Mouse (Mus musculus) embryonic facial prominence, embryonic 10.5 days (tissue): ENCODE results near the gene G3bp2. TPM values are rescaled to one million over a fixed set of nuclear protein-coding genes. Genes with fewer than 3 reads are reported as not detected.
"Not testable (repeated sequence)": the region's sequence is repeated elsewhere in the genome, so short reads cannot be mapped to it uniquely, and the experiment has no call there.

Source experiments
- DNase-seq: peaks from one replicate; pipeline ENCODE4 v3.0.0-alpha.2; 2017; ENCODE audit warnings: low spot score
- H3K27ac ChIP-seq: fragments of 300-500 bp; sonication (generic); replicated peaks from 2 replicates; pipeline ENCODE4 v1.5.1; 2016; ENCODE audit warnings: mild to moderate bottlenecking
- H3K27me3 ChIP-seq: fragments of 300-500 bp; sonication (generic); replicated peaks from 2 replicates; pipeline ENCODE4 v1.6.1; 2016; ENCODE audit warnings: low read depth, mild to moderate bottlenecking; ENCODE audit not compliant: poor library complexity, severe bottlenecking
- H3K36me3 ChIP-seq: fragments of 300-500 bp; sonication (generic); replicated peaks from 2 replicates; pipeline ENCODE4 v1.6.1; 2016; ENCODE audit warnings: mild to moderate bottlenecking, moderate library complexity
- H3K4me1 ChIP-seq: fragments of 300-500 bp; sonication (generic); 2 replicates; pipeline ENCODE4 v1.6.1; 2016
- H3K4me3 ChIP-seq: fragments of 300-500 bp; sonication (generic); 2 replicates; pipeline ENCODE4 v1.5.1; 2016; ENCODE audit warnings: mild to moderate bottlenecking, moderate library complexity
- H3K9me3 ChIP-seq: fragments of 300-500 bp; sonication (generic); 2 replicates; pipeline ENCODE4 v1.6.1; 2016; ENCODE audit warnings: mild to moderate bottlenecking
- WGBS: fragments of 180-500 bp; shearing (Covaris S2); methylation state at CpG from one replicate; pipeline ENCODE4 v1.1.7; 2016; 5-methylcytosine and 5-hydroxymethylcytosine counted together
- polyA plus RNA-seq: library from polyadenylated mRNA; unstranded; fragments of >200 nt; fragmentation: Nextera tagmentation; extraction: Ambion mirVana; gene quantifications from 2 replicates; pipeline ENCODE4 v1.2.1, GENCODE M21; 2016

G3bp2 gene
- 282 and 292 TPM in 2 replicates for polyA plus RNA-seq

GRCm38 (mm10) chr5:92083417-92084038 is at the start of gene G3bp2:
Gene G3bp2, minus strand, starts transcription at chr5:92083719.
- Histone ChIP-seq H3K4me1 (peaks cover 33% of the 10 kb centered on the region), H3K9me3 (no peaks in the 10 kb centered on the region), H3K4me3 (peak within 1 kb of the TSS; percentile 96), H3K36me3 (no peaks in the 10 kb centered on the region), H3K27ac (peak within 1 kb of the TSS; percentile 98), H3K27me3 (no peaks in the 10 kb centered on the region)
- peak; percentile 99 for DNase-seq
- under 1% methylated on average over 65 of the region's 65 CpGs for WGBS

GRCm38 (mm10) chr5:92133006-92133405 is 49.5 kb upstream of the G3bp2 start:
- not testable (repeated sequence) for H3K27me3 ChIP-seq, H3K9me3 ChIP-seq, DNase-seq, H3K4me3 ChIP-seq, H3K27ac ChIP-seq
- peaks cover 26% of the 10 kb centered on the region for H3K36me3 ChIP-seq
- peaks cover 18% of the 10 kb centered on the region for H3K4me1 ChIP-seq
- 75% methylated on average over 4 of the region's 4 CpGs for WGBS

DNA sequence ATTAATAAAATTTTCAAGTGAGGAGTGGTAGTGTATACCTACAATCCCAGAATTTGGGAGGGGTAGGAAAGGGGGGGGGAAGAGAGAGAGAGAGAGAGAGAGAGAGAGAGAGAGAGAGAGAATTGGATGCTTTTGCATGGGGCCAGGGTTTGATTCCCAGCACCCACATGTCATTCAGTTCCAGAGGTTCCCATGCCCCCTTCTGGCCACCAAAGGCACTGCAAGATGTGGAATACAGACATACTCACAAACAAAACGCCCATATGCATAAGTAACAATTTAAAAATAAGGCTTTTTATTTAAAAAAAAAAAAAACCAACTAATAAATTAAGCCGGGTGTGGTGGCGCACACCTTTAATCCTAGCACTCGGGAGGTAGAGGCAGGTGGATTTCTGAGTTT is 48.6 kb upstream of the G3bp2 start:
- DNase-seq, result no peak
- H3K27me3 ChIP-seq, result no peaks in the 10 kb centered on the region; the same call in 1 of the 2 replicates
- H3K27ac ChIP-seq, result no peak overlapping the region
- WGBS, result 95% methylated on average over 4 of the region's 4 CpGs
- H3K4me3 ChIP-seq, result no peak overlapping the region
- peaks cover 24% of the 10 kb centered on the region for H3K4me1 ChIP-seq
- peaks cover 26% of the 10 kb centered on the region for H3K36me3 ChIP-seq
- 0 out of 2 replicates have a peak, but pooled peaks cover 2% of the 10 kb centered on the region for H3K9me3 ChIP-seq

GRCm38 (mm10) chr5:92130040-92130682 is 46.6 kb upstream of the G3bp2 start:
- peaks cover 27% of the 10 kb centered on the region for H3K36me3 ChIP-seq
- no peak overlapping the region for H3K4me3 ChIP-seq
- no peak overlapping the region for H3K27ac ChIP-seq
- whole genome bisulfite sequencing, result 91% methylated on average over 6 of the region's 6 CpGs
- H3K9me3 ChIP-seq, result 0 out of 2 replicates have a peak, but pooled peaks cover 2% of the 10 kb centered on the region
- H3K4me1 ChIP-seq, result peaks cover 18% of the 10 kb centered on the region
- DNase-seq, result no peak
- H3K27me3 ChIP-seq, result no peaks in the 10 kb centered on the region

GRCm38 (mm10) chr5:92129321-92129768 is 45.8 kb upstream of the G3bp2 start:
- H3K9me3 ChIP-seq, result 0 out of 2 replicates have a peak, but pooled peaks cover 2% of the 10 kb centered on the region
- H3K27me3 ChIP-seq, result no peaks in the 10 kb centered on the region
- no peak overlapping the region for H3K27ac ChIP-seq
- H3K4me3 ChIP-seq, result no peak overlapping the region
- DNase-seq, result no peak
- H3K36me3 ChIP-seq, result peaks cover 33% of the 10 kb centered on the region
- H3K4me1 ChIP-seq, result peaks cover 18% of the 10 kb centered on the region
- WGBS, result 83% methylated on average over 1 of the region's 1 CpGs

- WGBS, result 14% methylated on average over 8 of the region's 8 CpGs
- H3K4me3 ChIP-seq, result peak overlapping the region; percentile 29
- H3K9me3 ChIP-seq, result 0 out of 2 replicates have a peak, but pooled peaks cover 2% of the 10 kb centered on the region
- DNase-seq, result peak; percentile 56
- H3K27me3 ChIP-seq, result no peaks in the 10 kb centered on the region
- H3K36me3 ChIP-seq, result peaks cover 38% of the 10 kb centered on the region
- H3K27ac ChIP-seq, result 0 out of 2 replicates have a peak overlapping the region, but pooled peaks have one; percentile 57
- H3K4me1 ChIP-seq, result peaks cover 18% of the 10 kb centered on the region
These were observed 45.1 kb upstream of the G3bp2 start for GRCm38 (mm10) chr5:92128570-92128969.

DNA sequence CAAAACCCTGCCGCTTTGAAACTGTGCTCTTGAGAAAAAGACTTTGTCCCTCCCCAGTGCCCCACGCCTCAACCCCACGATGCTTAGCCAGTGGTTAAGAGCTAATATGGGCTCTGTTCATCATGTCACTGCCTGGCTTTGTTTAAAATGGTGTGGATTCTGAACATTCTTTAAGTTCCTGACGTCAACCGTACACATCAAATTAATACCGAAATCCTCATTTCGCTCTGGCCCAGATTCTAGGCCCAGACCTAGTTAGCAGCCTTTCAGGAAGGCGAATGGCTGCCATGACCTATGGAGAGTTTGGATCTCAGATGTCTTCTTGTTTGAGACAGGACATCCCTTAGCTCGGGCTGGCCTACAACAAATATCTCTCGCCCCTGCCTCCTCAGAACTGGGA is 44.2 kb upstream of the G3bp2 start:
- no peak overlapping the region; the same call in 1 of the 2 replicates for H3K27ac ChIP-seq
- H3K4me3 ChIP-seq, result no peak overlapping the region
- 0 out of 2 replicates have a peak, but pooled peaks cover 2% of the 10 kb centered on the region for H3K9me3 ChIP-seq
- peaks cover 35% of the 10 kb centered on the region for H3K36me3 ChIP-seq
- no peaks in the 10 kb centered on the region for H3K27me3 ChIP-seq
- 94% methylated on average over 10 of the region's 10 CpGs for WGBS
- DNase-seq, result no peak
- H3K4me1 ChIP-seq, result peaks cover 18% of the 10 kb centered on the region

GRCm38 (mm10) chr5:92127141-92127625 is 43.7 kb upstream of the G3bp2 start:
- H3K27ac ChIP-seq, result no peak overlapping the region
- no peak for DNase-seq
- 73% methylated on average over 9 of the region's 9 CpGs for WGBS

GRCm38 (mm10) chr5:92125446-92125845 is 41.9 kb upstream of the G3bp2 start:
- no peak for DNase-seq
- peaks cover 20% of the 10 kb centered on the region for H3K36me3 ChIP-seq
- H3K9me3 ChIP-seq, result 0 out of 2 replicates have a peak, but pooled peaks cover 2% of the 10 kb centered on the region
- peaks cover 18% of the 10 kb centered on the region for H3K4me1 ChIP-seq
- no peak overlapping the region for H3K4me3 ChIP-seq
- WGBS, result 91% methylated on average over 3 of the region's 3 CpGs
- no peaks in the 10 kb centered on the region for H3K27me3 ChIP-seq
- H3K27ac ChIP-seq, result no peak overlapping the region

More at GRCm38 (mm10) chr5:92127141-92127625, 43.7 kb upstream of the G3bp2 start:
- Histone ChIP-seq H3K27me3 (no peaks in the 10 kb centered on the region), H3K4me3 (no peak overlapping the region; the same call in 1 of the 2 replicates), H3K9me3 (0 out of 2 replicates have a peak, but pooled peaks cover 2% of the 10 kb centered on the region), H3K36me3 (peaks cover 33% of the 10 kb centered on the region), H3K4me1 (peaks cover 18% of the 10 kb centered on the region)

DNA sequence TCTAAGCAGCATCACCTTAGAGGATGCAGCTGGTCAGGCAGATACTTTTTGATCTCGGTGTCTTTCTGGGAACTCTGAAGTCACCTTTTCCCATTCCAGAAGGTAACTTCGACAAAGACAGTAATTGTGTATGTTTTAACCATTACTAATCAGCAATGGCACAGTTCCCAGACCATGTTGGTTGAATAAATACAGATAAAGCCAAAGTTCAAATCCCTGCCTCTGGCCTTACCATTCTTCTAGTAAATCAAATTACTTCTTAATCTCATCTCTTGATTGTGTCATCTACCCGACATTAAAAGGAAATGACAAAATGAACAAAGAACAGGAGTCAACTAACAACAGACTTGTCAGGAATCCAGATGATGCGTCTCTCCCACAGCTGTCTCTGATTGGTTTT is 38.1 kb upstream of the G3bp2 start:
- no peak overlapping the region for H3K4me3 ChIP-seq
- no peaks in the 10 kb centered on the region for H3K27me3 ChIP-seq
- H3K27ac ChIP-seq, result no peak overlapping the region
- WGBS, result 87% methylated on average over 4 of the region's 4 CpGs
- DNase-seq, result no peak
- H3K4me1 ChIP-seq, result no peaks in the 10 kb centered on the region
- peaks cover 17% of the 10 kb centered on the region for H3K36me3 ChIP-seq
- H3K9me3 ChIP-seq, result no peaks in the 10 kb centered on the region

DNA sequence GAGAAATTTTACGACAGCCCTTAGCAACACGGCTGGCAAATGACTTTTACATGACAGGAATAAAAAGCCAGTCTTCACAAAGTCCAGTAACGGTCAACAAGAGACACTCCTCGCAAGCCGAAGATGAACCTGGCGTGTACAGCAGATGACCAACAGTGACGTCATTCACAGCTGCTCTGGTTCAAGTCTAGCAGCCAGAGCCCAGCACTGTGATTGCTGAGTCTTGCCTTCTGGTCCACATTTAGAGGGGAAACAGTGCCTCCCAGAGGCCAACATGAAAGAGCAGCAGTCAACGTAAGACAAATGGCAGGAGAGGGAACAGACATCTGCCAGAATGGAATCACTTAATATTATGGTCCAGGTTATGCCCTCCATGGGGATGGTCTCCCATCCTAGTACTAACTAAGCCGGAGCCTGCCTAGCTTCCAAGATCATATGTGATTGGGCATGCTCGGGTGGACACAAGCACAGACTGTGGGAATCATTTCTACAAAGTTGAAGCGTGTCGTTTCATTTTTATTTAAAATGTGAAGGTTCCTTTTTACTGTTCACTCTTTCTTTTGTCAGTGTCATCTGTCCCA is 34.4 kb upstream of the G3bp2 start:
- Histone ChIP-seq H3K4me3 (no peak overlapping the region), H3K9me3 (no peaks in the 10 kb centered on the region), H3K27me3 (0 out of 2 replicates have a peak, but pooled peaks cover 10% of the 10 kb centered on the region), H3K4me1 (peaks cover under 1% of the 10 kb centered on the region; the same call in 1 of the 2 replicates), H3K36me3 (0 out of 2 replicates have a peak, but pooled peaks cover 2% of the 10 kb centered on the region), H3K27ac (no peak overlapping the region)
- DNase-seq, result peak; percentile 61
- 55% methylated on average over 12 of the region's 12 CpGs for WGBS

DNA sequence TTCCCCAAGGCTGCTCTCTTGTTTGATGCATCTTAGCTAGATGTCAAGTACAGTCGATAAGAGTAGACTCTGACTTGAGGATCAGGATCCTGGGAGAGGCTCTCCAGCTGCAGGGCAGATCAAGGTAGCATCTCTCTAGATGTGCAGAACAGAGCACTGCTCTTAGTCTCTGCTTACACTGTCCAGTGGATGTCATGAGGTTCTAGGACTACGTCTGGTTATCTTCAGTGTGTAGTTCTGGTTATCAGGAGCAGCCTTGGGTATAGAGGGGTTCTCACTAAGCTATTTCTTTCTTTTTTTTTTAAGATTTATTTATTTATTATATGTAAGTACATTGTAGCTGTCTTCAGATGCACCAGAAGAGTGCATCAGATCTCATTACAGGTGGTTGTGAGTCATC is 31.4 kb upstream of the G3bp2 start:
- Histone ChIP-seq H3K4me1 (peaks cover 11% of the 10 kb centered on the region), H3K27me3 (peaks cover 18% of the 10 kb centered on the region; the same call in 1 of the 2 replicates), H3K27ac (no peak overlapping the region), H3K9me3 (no peaks in the 10 kb centered on the region), H3K4me3 (no peak overlapping the region), H3K36me3 (no peaks in the 10 kb centered on the region)
- no peak for DNase-seq
- 92% methylated on average over 2 of the region's 2 CpGs for WGBS
